Mouse (Mus musculus): Measurements from ENCODE around the gene Rab6b.

Gene Rab6b

DNA sequence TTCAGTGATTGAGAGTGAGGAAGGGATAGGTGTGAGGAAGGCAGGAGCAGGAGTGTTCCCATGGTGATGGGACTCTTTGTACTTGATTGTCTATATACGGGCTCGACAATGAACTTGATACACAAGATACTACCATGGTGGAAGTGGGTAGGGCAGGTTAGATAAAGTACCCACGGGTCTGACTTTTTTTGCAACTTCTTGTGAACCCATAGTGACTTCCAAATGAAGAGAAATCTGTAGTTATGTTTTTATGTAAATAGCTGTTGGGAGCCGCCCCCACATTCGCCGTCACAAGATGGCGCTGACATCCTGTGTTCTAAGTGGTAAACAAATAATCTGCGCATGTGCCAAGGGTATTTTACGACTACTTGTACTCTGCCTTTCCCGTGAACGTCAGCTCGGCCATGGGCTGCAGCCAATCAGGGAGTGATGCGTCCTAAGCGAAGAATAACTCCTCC lies 3.2 kb upstream of the Rab6b start:
- peak in 1 of 2 experiments; percentile 20 for DNase-seq (ENCODE audit: low spot score in 2 of 2)

DNA sequence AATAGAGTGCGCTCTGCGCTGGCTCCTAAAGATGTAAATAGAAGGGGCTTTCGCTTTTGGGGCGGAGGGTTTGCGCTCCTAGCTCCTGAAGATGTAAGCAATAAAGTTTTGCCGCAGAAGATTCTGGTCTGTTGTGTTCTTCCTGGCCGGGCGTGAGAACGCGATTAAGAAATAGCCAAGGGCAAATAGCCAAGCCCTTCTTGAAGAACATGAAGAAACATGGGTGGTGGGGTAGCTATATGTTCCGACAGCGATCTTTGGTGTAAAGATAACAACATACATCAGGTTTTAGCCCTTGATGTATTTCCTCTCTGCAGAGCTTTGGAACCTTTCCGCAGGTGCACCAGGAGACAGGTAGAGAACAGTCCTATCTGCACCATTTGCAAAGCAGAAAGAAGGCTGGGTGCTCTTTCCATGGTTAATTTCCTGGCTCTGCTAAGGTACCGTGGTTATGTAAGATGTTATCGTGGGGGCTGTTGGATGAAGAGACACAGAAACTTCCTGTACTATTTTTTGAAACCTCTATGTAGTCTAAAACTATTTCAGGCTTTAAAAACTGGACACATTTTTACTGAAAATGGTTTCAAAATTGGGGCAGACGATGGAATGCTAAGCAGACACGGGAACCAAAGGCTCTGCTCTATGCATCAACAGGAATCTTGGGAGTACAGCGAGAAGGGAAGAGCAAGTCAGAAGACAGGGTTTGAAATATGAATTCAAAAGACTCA lies 2.5 kb upstream of the Rab6b start:
- peak in 1 of 2 experiments; percentile 25 for DNase-seq (ENCODE audit: low spot score in 2 of 2)

DNA sequence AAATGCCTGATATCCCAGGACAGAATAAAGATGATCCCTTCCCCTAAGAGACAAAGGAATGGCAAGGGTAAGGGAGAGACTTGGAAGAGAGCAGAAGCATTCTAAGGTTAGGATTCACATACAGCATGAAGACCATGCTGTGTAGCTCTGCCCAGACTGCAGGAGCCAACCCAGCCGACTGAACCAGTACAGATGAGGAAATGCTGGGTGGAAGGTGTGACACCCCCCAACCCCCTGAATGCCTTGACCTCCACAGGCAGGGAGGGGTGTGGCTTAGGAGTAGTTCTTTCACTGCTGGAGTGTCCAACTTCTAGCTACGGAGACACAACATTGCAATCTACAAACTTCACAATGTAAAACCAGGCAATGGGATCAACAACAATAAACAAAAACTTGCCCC lies 1.7 kb upstream of the Rab6b start:
- peak in 1 of 2 experiments; percentile 23 for DNase-seq (ENCODE audit: low spot score in 2 of 2)

DNA sequence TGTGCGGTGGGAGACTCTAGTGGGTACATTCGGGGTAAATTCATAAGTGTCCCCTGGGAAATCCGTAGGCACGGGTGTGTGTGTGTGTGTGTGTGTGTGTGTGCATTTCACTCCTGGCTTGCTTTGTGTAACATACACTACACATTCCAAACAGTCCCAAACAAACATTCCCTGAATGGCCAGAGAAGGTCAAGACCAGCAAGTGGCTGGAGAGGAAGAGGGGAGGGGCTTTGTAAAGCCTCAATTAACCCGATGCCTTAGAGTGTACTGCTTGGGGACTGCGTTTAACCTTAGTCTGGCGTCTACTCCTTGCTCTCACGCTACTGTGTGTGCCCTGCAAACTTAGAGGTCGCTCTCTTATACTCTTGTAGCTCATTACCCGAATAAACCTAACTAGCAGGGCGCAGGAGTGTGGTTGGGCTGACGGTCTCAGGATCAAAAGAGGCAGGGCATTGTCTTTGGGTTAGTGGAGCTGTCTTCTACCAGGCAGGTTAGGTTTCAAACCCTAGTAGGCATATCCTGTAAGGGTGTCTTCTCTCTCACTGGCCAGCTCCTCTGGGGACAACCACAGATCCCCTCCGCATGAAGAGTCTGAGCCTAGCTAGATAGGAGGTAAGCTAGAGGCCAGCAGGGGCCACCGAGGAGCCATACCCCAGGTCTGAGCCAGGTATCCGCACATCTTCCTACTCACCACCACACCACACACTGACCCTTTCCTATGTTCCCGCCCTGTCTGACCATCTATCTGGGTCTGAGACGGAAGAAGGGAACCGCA lies 673 bp upstream of the Rab6b start:
- DNase-seq (ENCODE audit: low spot score in 2 of 2), result peak in 1 of 2 experiments; percentile 26

GRCm38 (mm10) chr9:103112471-103113271 lies 1.1 kb downstream of the Rab6b start:
- DNase-seq (ENCODE audit: low spot score in 2 of 2), result peak in 1 of 2 experiments; percentile 57

- peak in 1 of 2 experiments; percentile 58 for DNase-seq (ENCODE audit: low spot score in 2 of 2)
These were observed 1.8 kb downstream of the Rab6b start for GRCm38 (mm10) chr9:103113351-103113750.

DNA sequence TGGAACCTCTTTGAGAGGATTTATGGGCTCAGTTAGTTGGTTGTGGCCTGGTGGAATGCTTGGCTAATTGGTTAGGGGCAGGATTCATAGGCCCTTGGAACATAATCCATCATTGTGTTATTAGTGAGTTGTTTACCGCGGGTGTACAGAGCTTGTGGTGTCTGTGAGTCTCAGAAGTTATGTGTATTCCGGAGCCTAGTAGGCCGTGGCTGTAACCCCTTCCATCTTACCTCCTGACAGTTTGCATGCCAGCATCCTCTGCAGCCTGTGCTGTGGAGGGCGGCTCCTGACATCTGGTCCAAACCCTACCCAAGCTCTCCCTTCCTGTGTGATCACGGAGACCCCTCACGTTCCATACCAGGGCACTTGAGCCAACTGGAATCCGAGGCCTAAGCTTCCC lies 2.7 kb downstream of the Rab6b start:
- peak in 1 of 2 experiments; percentile 33 for DNase-seq (ENCODE audit: low spot score in 2 of 2)

GRCm38 (mm10) chr9:103114901-103115300 lies 3.3 kb downstream of the Rab6b start:
- DNase-seq (ENCODE audit: low spot score in 2 of 2), result no peak

GRCm38 (mm10) chr9:103116941-103117340 lies 5.4 kb downstream of the Rab6b start:
- peak in 1 of 2 experiments; percentile 47 for DNase-seq (ENCODE audit: low spot score in 2 of 2)

DNA sequence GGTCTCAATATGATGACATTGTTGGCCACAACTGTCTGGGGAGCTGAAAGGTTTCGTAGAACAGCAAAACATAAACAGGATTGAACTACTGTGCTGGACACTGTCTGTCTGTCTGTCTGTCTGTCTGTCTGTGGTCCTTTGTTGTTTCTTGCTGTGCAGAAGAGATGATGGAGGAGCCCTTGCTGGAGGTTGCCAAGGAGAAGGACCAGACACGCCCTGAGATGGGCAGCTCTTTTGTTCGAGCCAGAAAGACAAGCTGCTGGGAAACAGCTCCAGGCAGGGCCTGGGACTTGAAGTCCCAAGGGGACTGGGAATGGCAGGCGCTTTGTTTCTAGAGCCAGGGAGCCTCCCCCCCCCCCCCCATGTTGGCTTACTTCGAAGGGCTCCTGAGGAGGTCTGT lies 5.9 kb downstream of the Rab6b start:
- peak in 1 of 2 experiments; percentile 9 for DNase-seq (ENCODE audit: low spot score in 2 of 2)

DNA sequence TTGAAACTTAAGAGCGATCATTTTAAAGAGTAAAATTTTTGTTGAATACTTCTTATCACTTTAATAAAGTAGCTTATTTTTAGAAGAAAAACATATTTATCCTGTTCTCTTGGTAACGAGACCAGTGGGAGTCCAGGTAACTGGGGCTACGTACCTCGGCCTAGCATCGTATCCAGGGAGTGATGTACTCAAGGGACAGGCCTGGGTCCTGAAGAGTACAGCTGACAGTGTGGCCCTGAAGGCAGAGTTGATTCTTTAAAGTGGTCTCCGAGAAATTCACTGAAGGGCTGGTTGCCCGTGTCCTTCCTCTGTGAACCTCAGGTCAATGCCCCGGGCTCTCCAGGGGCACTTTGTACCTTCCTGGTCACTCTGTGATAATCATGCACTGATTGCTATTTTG lies 6.4 kb downstream of the Rab6b start:
- peak in 1 of 2 experiments; percentile 30 for DNase-seq (ENCODE audit: low spot score in 2 of 2)

GRCm38 (mm10) chr9:103118651-103119275 lies 7.2 kb downstream of the Rab6b start:
- peak in 1 of 2 experiments; percentile 54 for DNase-seq (ENCODE audit: low spot score in 2 of 2)

DNA sequence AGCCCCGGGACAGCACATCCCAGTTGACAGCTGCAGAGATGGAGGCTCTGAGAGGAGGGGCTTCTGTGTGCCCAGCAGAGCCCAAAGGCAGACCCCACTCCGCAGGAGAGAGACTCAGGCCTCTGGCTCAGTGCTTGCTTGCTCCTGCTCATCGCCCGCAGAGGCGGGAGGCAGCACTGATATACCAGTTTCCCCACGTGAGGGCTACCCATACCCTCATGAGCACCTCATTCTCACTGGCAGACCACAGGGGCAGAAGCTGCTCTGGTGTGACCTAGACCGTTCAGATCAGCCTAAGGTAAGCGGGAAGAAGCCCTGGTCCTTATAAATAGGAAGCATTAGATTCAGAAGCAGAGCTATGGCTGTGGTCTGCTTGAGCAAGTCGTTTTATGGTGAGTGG lies 8.2 kb downstream of the Rab6b start:
- DNase-seq (ENCODE audit: low spot score in 2 of 2), result peak in 1 of 2 experiments; percentile 44

DNA sequence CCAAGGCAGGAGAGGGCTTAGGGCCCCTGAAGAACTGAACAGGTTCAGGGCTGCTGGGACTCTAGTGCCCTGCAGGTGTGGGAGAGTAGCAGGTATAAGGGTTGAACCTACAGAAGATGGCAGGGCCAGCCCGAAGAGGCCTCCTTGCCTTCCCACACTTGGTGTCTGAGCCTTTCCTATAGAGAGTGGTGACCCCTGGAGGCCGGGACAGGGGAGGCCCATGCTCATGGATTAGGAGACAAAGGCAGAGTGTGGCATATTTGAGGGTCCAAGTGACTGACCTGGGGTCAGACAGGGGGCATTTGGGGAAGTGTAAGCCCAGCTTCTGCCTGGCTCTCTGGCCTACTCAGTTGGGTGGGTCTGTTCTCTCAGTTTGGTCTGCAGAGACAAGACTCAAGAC lies 8.6 kb downstream of the Rab6b start:
- peak in 1 of 2 experiments; percentile 48 for DNase-seq (ENCODE audit: low spot score in 2 of 2)

DNA sequence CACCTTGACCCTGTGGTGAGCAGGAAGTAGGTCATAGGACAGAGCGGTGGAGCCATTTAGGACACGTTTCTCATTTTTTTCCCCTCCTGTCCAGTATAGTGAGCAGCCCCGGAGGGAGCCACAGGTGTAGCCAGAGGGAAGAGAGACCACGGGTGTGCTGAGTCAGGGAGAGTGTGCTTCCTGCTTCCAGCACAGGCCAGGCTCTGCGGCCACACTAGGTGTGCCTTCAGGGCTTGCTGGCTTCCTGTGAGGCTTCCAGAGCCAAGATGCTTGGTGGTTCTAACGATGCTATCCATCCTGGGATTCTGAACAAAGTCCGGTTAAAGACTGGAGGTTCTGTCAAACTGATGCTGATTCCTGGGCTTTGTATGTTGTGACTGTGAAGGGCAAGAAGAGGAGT lies 10.0 kb downstream of the Rab6b start:
- no peak for DNase-seq (ENCODE audit: low spot score in 2 of 2)

DNA sequence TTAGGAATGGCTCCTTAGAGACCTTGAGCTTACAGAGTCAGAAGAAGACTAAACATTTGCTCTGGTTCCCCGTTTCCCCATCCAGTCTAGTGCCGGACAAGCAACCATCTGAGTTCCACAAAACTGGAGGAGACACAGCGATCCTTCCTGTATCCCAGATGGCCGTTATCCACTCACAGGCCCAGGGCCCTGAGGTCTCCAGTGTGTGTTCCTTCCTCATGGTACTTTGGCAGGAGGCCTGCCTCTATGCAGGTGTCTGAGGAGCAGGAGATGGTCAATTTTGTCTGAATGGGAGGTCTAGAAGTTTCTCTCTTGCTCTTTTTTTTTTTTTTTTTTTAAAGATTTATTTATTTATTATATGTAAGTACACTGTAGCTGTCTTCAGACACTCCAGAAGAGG lies 13.2 kb downstream of the Rab6b start:
- DNase-seq (ENCODE audit: low spot score in 2 of 2), result no peak

DNA sequence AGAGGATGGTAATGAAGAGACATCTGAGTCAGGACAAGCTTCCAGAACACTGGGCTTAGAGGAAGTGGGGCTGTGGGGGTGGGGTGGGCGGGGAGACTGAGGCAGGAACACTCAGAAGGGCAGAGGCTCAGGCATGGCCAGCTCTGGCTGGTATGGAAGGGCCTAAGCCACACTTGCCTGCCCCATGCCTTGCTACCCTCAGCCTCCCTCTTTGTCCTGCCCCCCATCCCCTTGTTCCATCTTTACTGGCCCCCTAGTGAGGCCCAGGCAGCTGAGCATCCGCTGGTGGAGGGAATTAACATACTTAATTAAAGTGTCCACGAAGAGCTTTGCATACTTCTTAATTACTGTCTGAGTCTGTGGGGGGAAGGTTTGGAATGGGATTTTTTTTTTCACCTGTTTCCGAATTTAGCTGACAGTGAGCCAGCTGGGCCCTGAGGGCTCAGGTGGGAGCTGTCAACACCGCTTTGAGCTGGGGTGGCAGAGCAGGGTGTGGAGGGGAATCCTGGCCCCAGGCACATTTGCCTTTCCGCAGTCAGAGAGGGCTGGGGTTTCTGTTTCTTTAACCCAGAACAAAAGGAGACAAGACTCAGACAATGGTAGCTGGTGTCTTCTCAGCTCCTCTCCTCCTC lies 22.0 kb downstream of the Rab6b start:
- DNase-seq (ENCODE audit: low spot score in 2 of 2), result no peak

- DNase-seq (ENCODE audit: low spot score in 2 of 2), result no peak
These were observed 23.0 kb downstream of the Rab6b start for GRCm38 (mm10) chr9:103134450-103135030.

GRCm38 (mm10) chr9:103139481-103139880 lies 27.9 kb downstream of the Rab6b start:
- DNase-seq (ENCODE audit: low spot score in 2 of 2), result no peak

DNA sequence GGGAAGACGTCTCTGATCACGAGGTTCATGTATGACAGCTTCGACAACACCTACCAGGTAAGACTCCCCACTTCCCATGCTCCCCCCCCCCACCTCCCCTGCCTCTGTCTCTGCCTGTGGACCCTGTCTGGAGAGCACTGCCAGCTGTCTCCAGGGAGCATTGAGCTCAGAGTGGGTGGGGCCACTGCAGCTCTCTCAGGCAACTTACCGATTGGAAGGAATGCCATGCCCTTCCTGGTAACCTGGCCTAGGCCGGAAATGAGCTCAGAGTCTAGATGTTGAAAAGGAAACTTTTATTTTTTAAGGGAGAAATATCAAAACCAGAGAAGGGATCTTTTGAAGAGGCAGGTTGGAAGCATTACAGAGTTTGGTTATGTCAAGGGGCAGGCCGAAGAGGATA lies 28.8 kb downstream of the Rab6b start:
- no peak for DNase-seq (ENCODE audit: low spot score in 2 of 2)

GRCm38 (mm10) chr9:103141266-103141665 lies 29.7 kb downstream of the Rab6b start:
- DNase-seq (ENCODE audit: low spot score in 2 of 2), result no peak

Measured in urinary bladder, postnatal 4 days (tissue).